ENCODE assay signal across 12 mouse cellular contexts in genomic region chr1:31095706-31096465, GRCm38 (mm10).
DNase-seq lines count a peak whose midpoint lies in the region; ATAC-seq and TF ChIP-seq lines count a peak whose summit lies in the region.
"Had no signal": no experiment of that assay in that cellular context is flagged by ENCODE, and none has a peak within 500 bp of the region (broad histone marks: within the 10 kb centered on the region; RNA-seq: fewer than 3 reads in every experiment).

No protein-coding gene starts in this region.

- TF ChIP-seq CTCF in kidney, adult 2 months (conservative IDR thresholded peaks at IDR 0.05; ENCODE audit: insufficient read depth, insufficient read length, low read depth, low read length), result no peak
- no peak for TF ChIP-seq CTCF in stomach, postnatal 0 days (IDR thresholded peaks at IDR 0.05; ENCODE audit: low read depth)
- no peak for TF ChIP-seq CTCF in layer of hippocampus, adult 2 months (conservative IDR thresholded peaks at IDR 0.05)

- H3K36me3 ChIP-seq in kidney, embryonic 15.5 days, result no peaks in the 10 kb centered on the region
- no peaks in the 10 kb centered on the region for H3K36me3 ChIP-seq in kidney, adult 2 months (ENCODE audit: control insufficient read depth, insufficient read depth, low read length)
- no peaks in the 10 kb centered on the region for H3K36me3 ChIP-seq in stomach, postnatal 0 days (ENCODE audit: control insufficient read depth, insufficient read depth, low read length)

- ATAC-seq in kidney, embryonic 15.5 days (replicated peaks; ENCODE audit: low FRiP score), result 0 out of 2 replicates have a peak, but pooled peaks have one; percentile 29
- peak; percentile 25; the same call in 1 of the 2 replicates for ATAC-seq in stomach, postnatal 0 days (ENCODE audit: low FRiP score, low TSS enrichment)

- no peak for TF ChIP-seq POLR2A in kidney, adult 2 months (IDR thresholded peaks at IDR 0.05; ENCODE audit: low read depth, low read length)

- H3K27me3 ChIP-seq in kidney, embryonic 15.5 days, result no peaks in the 10 kb centered on the region
- no peaks in the 10 kb centered on the region for H3K27me3 ChIP-seq in kidney, adult 2 months (replicated peaks; ENCODE audit: control insufficient read depth, insufficient read depth, low read length)
- no peaks in the 10 kb centered on the region for H3K27me3 ChIP-seq in stomach, postnatal 0 days (ENCODE audit: control insufficient read depth, insufficient read depth, low read length)
- H3K27me3 ChIP-seq: CH12.LX had no signal

- no peak for DNase-seq in kidney, adult 2 months
- DNase-seq in right cerebral cortex, adult 2 months (ENCODE audit: low spot score in 2 of 2), result peak; percentile 50 to 58
- DNase-seq in right cerebral cortex, postnatal 4 days, result no peak
- peak; percentile 37 for DNase-seq in forelimb bud, embryonic 11.5 days (ENCODE audit: low read depth, low spot score)
- peak; percentile 18 for DNase-seq in stomach, postnatal 0 days (ENCODE audit: low spot score)
- DNase-seq in layer of hippocampus, adult 2 months (ENCODE audit: low spot score in 2 of 2), result no peak
- no peak for DNase-seq in adrenal gland, postnatal 4 days (ENCODE audit: low spot score in 2 of 2)
- DNase-seq: cerebellum, adult 11 months; lung, adult 18-20 months; thymus, postnatal 25 days had no signal

- no peaks in the 10 kb centered on the region for H3K9me3 ChIP-seq in kidney, embryonic 15.5 days (replicated peaks)
- no peaks in the 10 kb centered on the region for H3K9me3 ChIP-seq in stomach, postnatal 0 days (ENCODE audit: control insufficient read depth, low read length)

- no peak overlapping the region for H3K4me2 ChIP-seq in kidney, embryonic 15.5 days
- no peak overlapping the region; the same call in 1 of the 2 replicates for H3K4me2 ChIP-seq in stomach, postnatal 0 days (replicated peaks; ENCODE audit: low read depth)

- 55% methylated on average over 5 of the region's 5 CpGs for WGBS in kidney, embryonic 15.5 days
- 66% methylated on average over 5 of the region's 5 CpGs for WGBS in kidney, adult 2 months
- WGBS in stomach, postnatal 0 days, result 27% methylated on average over 5 of the region's 5 CpGs

- no peak overlapping the region for H3K4me3 ChIP-seq in kidney, embryonic 15.5 days (replicated peaks)
- no peak overlapping the region for H3K4me3 ChIP-seq in kidney, adult 2 months (ENCODE audit: insufficient read depth, low read depth, low read length)
- no peak overlapping the region for H3K4me3 ChIP-seq in stomach, postnatal 0 days (ENCODE audit: low read depth, low read length)
- H3K4me3 ChIP-seq in layer of hippocampus, adult 2 months, result no peak overlapping the region

- no peaks in the 10 kb centered on the region for H3K4me1 ChIP-seq in kidney, embryonic 15.5 days
- no peaks in the 10 kb centered on the region for H3K4me1 ChIP-seq in kidney, adult 2 months (ENCODE audit: control insufficient read depth, insufficient read depth, low read length)
- H3K4me1 ChIP-seq in stomach, postnatal 0 days (replicated peaks; ENCODE audit: control insufficient read depth, insufficient read depth), result 0 out of 2 replicates have a peak, but pooled peaks cover 3% of the 10 kb centered on the region

- TF ChIP-seq EP300 in stomach, postnatal 0 days (optimal IDR thresholded peaks at IDR 0.05), result no peak

- H3K9ac ChIP-seq in kidney, embryonic 15.5 days, result no peak overlapping the region
- H3K9ac ChIP-seq in stomach, postnatal 0 days (ENCODE audit: low read length), result no peak overlapping the region

- no peak overlapping the region for H3K27ac ChIP-seq in kidney, embryonic 15.5 days
- no peak overlapping the region for H3K27ac ChIP-seq in kidney, adult 2 months (ENCODE audit: insufficient read depth, low read depth, low read length)
- H3K27ac ChIP-seq in stomach, postnatal 0 days (replicated peaks), result 0 out of 2 replicates have a peak overlapping the region, but pooled peaks have one; percentile 36
- no peak overlapping the region for H3K27ac ChIP-seq in layer of hippocampus, adult 2 months

Comparison
In these comparisons a context has a peak if more than half of its experiments do, and no peak if none do; other contexts are left out.
1. DNase-seq: peak in right cerebral cortex, adult 2 months (2 of 2), forelimb bud, embryonic 11.5 days (single experiment) and stomach, postnatal 0 days (single experiment); none in kidney, adult 2 months (single experiment), right cerebral cortex, postnatal 4 days (single experiment), layer of hippocampus, adult 2 months (0 of 2) and adrenal gland, postnatal 4 days (0 of 2).